Mouse (Mus musculus): ENCODE measurements around the gene Hdac4.

Gene Hdac4

DNA sequence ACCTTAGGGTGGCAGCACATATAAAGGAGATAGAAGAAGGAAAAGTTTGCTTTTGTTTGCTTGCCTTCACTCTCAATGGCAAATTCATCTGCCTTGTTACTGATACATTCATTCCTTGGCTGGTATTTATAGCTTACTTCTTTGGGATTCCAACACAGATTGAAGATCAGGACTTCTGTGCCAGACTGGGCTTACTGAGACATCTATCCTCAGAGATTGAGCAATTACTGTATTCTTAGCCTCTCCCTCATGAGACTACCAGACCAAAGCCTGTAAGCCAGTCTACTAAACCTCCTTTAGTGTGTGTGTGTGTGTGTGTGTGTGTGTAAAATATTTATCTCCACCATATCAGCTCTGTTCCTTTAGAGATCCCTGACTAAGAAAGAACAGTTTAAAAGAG, 181.0 kb downstream of the Hdac4 start:
- no peak for DNase-seq

DNA sequence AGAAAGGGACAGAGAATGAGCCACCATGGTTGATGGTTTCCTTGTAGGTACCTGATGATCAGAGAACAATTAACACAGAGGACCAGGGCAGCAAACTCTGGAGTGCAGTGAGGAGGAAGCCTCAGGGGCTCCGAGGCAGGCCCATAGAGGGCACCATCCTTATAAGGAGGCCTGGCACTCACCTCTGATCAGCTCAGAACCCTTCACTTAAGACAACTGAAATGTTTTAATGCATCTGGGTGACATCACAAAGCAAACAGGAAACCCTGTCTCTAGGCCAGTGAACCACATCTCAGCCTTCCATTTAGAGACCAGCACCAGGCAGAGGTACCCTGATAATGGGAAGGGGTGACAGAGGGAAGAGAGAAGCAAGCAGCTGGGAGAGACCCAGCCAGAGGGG, 188.8 kb downstream of the Hdac4 start:
- DNase-seq = peak; percentile 9

DNA sequence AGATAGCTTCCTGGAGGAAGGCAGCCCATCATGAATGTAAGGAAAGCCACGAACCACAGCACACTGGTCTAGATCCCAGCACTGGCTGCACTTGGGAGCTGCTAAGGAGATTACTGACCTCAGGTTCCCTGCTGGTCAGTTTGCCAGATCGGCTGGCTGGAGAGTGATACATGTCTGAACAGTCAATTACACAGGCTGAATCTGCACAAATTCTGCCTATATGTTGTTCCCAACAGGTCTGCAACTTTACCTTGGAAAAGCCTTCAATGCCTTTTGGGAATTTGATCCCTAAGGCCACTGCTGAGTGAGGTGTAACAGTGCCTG, 189.9 kb downstream of the Hdac4 start:
- no peak for DNase-seq

DNA sequence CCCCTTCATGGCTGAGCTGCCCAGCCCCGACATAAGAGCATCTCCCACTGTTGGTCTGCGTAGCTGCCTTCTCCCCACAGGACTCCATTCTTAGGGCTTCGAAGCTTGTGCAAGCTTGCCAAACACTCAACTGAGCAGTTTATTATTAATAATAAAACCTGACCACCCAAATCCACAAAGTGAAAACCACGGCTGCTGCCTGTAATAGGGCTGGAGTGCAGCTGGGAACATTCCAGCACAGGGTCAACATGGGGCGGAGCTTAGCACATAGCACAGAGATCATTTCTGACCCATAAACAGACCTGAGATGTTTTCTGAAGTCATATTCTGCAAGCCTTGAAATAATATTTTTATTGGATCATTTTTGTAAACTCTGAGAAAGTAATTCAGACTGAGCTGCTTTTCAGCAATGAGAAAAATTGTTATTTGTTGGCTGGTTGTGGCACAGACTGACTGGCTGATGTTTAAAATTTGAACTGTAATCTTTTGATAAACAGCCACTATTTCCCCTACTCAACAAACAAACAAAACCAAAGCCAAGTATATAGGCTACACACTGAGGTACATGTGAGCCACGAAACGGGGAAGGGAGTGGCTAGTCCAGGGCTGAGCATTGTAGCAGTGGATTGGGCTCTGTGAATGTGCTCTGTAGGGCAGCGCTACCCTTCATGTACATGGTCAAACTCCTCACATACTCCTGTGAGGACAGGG, 190.4 kb downstream of the Hdac4 start:
- no peak for DNase-seq

DNA sequence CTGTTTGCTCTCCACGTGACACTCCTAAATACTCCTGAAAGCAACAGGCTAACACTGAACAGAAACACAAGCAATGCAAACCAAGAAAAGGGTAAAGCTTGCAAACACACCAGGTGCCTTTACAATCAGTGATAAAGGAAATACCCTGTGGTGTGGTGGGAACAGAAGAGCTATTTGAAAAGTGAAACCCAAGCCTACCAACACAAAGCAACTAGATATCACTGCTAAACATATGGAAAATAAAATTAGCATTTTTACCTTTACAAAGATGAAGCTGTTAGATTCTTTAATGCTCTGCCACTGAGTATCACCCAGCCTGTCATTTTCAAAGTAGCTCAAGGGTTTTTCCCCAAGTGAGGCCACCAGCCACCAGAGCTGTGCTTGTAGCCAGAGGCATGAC, 191.4 kb downstream of the Hdac4 start:
- DNase-seq = no peak

DNA sequence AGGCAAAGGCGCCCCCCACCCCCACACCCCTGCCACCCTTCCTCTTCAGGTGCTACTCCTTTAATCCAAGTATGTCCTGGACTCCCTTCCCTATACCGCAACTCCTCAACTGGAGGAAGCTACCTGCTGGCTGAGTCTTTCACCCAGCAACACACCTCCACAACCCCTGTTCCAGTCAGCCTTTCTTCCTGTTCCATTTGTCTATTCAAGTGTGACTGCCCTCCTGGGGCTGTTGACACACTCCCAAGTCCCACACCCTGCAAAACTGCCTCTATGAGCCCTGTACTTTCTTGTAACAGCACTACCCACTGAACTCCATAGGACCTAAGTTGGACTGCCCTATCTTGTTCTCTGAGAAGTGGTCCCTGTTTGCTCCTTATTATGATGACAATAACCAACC, 195.3 kb downstream of the Hdac4 start:
- DNase-seq = no peak

DNA sequence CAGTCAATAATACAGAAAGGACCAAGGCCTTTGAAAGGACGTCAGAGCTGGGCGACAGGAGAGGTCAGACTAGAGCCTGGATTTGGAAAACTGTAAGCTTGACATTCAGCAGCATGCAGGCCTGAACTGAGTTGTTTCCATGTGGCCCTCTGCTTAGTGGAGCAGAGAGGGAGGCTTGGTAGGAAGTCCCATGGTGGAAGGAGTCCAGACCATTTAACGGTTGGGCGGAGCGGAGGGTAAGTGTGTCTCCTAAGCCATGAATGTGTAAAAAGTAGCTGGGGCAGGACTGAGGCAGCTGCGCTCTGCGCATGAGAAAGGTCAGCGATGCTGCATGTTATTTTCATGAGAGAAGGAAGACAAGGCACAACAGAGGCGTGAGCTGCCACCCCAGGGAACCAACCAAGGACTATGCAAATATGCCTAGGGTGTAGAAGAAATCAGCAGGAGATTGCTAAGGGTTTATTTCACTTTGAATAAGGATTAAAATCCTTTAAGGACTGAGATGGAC, 201.8 kb downstream of the Hdac4 start:
- no peak for DNase-seq

DNA sequence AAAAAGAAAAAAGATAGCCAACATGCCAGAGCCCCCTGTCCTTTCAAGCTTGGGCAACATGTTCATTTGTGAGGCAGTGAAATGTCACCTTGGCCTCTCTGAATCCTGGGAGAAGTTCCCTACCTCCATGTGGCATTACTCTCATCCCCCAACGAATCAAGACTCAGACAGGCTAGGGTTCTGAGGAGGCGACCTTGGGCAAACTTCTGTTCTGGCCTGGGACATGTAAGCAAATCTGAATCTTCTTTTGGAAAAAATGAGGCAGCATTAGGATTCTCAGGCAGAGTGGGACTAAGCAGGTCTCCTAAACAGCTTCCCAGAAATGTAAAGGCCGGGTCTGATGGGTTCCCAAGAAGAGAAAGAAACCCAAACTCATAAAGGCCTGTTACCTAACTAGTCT, 202.8 kb downstream of the Hdac4 start:
- DNase-seq = no peak

DNA sequence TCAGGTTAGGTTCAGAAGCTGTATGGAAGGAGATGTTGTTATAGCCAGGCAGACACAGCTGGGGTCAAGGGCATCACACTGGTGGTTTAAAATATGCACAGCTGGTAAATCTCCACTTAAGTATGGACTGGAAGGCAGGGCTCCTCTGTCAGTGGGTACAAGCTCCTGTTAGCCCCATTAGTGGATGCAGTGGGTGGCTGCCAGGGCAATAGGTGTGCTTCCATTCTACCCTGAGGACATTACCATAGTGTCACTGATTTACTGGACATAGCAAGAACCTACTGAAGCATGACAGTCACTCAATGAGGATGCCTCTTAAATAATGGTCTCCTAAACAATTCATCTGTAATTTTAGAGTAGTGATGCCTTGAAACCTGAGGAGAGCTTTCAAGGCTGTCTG, 203.9 kb downstream of the Hdac4 start:
- no peak for DNase-seq

DNA sequence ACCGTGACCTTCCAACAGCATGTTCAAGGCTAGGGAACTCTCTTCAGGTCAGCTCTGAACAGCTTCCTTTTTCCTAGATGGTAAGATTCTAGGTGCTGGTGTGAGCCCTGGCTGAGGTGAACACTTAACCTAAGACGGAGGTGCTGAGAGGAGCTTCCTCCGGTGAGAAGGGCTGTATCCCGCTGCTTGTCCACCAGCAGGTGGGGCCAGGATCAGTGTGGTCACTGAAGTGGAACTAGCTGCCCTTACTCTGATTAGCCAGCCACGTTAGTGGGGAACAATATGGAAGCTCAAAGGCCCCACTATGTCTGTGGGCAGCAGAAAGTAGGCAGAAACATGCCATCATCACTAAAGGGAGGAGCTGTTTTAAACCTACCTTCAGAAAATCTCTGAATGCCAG, 204.6 kb downstream of the Hdac4 start:
- DNase-seq = no peak

DNA sequence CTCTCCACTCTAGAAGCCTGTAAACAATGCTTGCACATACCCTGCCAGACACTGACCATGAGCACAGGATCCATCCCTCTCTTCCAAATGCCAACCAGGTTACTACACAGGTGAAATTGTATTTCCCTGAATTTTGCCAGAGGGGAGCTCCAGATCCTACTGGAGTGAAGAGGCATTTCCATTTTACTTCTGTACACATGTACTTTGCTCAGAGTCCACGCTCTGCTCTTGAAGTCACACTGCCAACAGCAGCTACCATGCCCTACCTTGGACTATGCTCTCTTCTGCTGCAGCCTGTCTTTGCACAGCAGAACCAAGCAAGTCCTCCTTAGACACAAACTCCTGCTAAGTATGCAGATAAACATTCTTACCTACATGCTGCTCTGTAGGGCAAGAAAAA, 206.6 kb downstream of the Hdac4 start:
- DNase-seq = no peak

DNA sequence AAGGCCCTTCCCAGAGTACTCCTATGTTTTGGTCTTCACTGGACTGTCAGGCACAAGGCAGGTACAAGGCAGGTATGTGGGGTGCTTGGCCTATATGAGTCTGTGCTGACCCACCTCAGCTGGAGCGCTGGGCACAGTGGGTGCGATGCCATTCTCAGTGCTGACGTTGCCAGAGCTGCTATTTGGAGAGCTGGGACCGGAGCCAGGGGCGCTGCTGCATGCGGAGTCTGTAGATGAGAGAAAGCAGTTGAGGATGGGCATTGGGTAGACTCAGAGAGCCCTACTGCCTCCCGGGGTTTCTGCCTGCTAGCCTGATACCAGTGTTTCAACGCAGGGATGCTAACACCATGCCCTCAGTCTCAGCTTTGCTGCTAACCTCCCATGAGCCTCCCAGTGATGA, 208.1 kb downstream of the Hdac4 start:
- DNase-seq = no peak

DNA sequence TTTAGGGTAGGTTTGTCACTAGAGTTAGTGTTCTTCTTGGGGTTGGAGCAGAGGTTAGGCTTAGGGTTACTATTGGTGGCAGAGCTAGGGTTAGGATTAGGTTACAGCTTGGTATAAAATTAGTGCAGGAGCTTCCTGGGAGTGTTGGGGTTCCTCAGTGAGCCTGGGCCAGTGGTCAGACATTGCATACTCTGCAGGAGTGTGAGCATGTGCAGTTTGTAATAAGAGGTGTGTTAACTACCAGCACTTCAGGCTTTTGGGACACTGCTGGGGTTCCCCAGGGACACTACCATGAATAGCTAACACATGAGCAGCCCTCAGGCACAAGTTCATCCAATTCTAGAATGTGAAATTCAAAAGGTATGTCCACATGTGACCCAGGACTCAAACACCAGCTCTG, 209.7 kb downstream of the Hdac4 start:
- no peak for DNase-seq

DNA sequence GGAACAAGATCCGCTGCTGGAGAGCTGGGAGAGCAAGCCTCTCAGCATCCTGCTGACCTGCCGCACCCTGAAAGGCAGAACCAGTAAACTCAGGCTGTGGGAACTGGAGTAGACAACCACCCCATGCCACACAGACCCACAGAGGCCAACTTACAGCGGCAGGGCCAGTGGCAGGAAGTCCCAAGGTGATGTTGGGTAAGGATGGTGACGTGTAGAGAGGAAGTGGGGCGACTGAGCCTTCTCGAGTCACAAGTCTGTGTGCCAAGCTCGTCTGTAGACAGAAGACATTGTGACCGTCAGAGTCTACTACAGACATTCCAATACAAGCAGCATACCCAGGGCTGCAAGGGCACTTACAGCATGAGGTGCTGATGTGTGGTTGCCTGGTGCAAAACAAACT, 211.0 kb downstream of the Hdac4 start:
- no peak for DNase-seq

DNA sequence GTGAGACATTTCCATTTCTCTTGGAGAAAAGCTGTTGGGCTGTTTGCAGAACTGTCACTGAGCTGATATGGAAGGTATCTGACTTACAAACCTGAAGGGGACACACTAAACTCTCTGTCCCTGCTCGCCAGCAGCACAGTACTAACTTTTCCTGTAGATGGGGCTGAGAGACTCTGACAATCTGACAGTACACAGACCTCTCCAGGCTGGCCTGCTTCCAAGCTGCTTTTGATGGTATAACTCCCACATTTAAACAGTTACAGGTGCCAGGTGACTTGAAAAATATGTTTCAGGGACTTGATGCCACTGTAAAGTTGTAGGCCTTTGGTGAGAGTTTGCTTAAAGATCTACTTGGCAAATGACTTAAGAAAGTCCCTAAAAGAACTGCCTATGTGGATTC, 214.1 kb downstream of the Hdac4 start:
- DNase-seq = no peak

DNA sequence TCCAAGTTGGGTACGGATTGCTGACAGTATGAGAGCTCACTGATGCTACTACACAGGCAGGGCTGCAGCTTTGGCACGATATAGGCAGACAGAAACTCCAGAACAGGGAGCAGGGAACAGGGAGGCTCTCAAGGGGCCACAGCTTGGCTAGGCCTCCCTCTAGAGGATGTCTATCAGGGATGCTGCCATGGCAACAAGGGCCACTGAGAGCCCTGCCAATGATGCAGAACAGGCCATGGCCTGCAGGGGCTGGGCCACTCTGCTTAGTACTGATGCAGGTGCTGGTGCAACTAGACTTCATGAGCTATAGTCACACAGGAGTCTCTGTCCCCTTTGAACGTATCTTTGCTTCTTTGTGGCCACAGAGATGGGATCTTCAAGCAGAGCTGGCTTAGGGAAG, 217.1 kb downstream of the Hdac4 start:
- DNase-seq = peak; percentile 27

DNA sequence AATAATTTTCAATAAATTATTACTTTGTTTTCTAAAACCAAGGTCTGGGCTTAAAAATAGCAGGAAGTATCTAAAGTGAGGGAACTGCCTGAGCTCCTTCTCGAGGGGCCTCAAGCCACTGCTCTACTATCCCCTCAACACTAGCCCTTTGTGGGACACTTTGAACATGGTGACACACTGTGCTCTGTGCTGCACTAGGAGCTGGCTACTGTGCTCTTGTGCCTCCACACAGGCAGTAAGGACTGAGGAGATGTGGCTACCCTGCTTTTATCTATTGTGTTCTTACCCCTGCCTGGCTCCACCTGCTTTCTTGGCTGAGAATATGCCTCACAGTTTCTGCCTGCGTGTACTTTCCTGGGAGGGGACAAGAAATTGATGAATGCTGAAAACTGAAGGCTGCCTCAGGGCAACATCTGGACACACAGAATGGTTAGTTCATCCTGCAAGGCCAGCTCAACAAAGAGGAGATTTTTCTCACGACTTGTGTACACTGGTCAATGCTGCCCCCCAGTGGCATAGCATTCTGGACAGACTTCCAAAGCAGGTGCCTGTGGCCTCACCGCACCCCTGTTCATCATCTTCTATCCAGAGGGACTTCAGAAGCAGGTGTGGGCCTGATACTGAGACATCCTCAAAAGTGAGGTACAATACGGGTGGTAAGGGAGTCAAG, 226.7 kb downstream of the Hdac4 start:
- peak; percentile 80 for DNase-seq

DNA sequence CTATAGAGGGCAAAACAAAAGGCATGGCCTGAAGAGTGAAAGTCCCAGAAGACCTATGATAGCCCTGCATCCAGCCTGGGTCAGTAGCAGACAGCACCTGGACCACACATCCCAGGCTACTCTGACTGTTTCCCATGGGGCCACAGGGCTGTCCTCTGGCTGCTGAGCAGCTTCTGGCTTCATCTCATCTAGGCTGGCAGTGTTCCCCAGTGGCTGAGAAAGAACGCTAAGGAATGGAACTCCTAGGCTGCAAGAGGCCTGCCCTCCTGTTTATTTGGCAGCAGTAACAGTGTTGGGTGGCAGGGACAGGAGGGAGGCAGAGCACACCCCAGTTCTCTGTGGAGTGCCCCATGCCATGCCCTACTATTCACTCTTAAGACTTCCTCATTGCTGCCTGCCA, 228.5 kb downstream of the Hdac4 start:
- DNase-seq = no peak

DNA sequence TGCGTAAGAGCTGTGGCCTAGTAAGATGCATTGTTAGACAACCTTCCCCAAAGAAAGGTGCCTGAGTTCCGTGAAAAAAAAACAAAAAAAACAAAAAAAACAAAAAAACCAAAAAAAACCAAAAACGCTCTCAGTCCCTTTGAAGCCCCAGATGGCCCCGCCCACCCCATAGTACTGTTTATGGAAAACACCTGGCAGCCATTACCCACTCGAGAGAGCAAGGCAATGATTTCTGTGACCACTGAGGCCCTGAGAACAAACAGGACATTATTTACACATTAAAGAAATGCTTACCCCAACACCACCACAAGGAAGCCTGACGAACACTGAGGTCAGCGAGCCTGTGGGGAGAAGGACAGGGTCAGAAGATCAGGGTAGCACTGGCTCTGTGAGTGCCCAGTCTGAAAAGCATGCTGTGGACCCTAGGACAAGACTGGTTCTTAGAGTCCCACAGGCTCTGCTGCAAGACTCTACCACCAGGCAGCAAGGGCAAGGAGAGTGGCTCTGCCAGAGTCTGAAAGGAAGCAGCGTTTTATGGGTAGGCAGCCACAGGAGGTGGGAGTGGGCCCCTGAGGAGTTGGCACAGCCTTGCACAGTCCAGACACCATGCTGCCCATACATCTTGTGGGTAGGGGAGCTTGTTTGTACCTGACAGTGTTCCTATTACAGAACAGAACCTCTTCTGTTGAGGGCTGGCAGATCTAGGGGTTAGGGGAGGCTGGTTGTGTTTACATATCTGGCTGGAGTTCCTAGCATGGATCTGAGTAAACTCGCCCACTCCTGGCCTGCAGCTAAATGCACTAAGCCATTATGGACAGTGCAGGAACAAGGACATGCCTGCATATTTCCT, 230.8 kb downstream of the Hdac4 start:
- peak; percentile 56 for DNase-seq

DNA sequence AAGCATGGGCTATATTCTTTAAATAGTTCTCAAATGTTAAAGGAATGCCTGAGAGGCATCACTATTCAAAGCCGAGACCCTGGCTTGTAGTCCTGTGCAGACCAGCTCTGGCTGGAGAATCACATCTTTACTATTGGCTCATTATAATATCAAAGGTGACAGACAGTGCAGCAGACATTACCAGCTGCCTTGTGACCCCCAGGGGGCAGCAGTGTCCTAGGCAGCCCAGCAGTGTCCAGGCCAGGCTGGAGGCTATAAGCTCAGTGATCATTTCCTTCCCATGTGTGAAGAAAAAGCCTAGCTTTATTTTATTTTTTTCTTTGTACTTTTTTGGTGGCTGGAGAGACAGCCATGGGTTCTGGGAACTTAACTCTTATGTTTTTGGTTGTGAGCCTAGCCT, 233.2 kb downstream of the Hdac4 start:
- DNase-seq = peak; percentile 71

DNA sequence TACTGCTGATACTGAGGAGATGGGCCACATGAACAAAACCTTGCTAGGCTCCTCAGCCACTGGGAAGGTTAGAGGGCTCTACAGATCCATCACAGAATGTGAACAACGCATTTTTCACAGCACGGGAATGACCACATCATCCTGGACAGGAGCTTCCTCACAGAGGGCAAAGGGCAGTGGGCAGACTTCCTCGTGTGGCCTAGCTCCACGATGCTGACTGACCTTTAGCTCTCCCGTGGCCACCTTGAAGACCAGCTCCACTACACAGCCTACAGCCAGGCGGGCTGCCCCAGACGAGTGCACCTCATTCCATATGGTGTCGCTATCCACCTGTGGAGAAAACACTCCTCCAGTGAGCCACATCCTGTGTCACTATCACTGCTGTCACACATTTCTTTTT, 234.3 kb downstream of the Hdac4 start:
- DNase-seq = no peak

DNA sequence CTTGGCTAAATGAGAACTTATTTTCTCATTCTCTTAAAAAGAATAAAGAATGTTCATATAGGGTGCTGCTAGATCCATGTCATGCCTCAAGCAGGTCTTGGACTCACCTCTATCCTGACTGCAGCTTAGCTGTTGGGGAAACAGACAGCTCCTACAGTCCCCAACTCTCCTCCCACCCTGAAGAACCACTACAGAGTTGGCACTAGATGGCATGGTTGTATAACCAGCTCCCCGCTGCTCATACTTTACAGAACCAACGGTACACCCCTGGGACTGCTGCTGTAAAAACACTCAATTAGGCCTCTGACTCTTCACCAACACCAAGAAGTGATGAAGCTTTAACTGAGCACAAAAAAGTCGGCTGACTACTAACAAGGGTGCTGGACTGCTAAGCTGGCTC, 235.6 kb downstream of the Hdac4 start:
- no peak for DNase-seq

DNA sequence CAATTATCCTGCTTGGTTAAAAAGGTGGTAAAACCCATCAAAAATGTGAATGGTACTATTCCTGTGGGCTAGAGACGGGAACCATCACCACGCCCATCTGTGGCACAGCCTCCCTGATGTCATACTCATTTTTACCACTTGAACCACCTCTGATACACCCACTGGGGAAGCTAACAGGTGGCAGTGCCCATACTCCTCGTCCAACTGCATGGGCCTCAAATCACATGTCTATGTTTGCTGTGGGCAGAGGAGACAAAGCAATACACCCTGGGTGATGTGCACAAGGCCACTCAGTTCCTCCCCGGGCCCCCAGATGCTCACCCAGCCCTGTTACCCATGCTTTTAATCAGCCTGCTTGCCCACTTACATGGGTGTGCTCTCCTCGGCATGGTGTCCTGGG, 236.5 kb downstream of the Hdac4 start:
- no peak for DNase-seq

DNA sequence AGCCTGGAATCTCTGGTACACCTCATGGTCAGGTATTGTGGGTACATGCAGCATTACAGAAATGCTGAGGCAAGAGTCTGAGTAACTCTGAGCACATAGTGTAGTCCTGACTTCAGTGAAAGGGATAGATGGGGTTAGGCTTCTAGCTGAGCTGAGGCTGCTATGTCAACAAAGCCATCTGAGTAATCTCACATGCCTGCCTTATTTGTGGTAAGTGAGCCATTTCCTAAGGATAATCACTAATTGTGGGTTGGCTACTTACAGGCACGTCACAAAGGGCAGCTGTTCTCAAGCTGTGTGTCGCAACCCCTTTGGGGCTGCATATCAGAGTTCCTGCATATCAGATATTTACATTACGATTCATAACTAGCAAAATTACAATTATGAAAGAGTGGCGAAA, 239.3 kb downstream of the Hdac4 start:
- DNase-seq = no peak
